Mouse (Mus musculus) thymus, adult 2 months (tissue): ENCODE measurements around the gene Traip. TPM values are rescaled to one million over a fixed set of nuclear protein-coding genes. Genes with fewer than 3 reads are reported as not detected.

Experiments
- DNase-seq: peaks from one replicate; pipeline ENCODE4 v3.0.0; 2021
- H3K27ac ChIP-seq: fragments of 200-500 bp; 2 replicates; pipeline ENCODE4 v1.5.1; 2012; ENCODE audit warnings: low read length, control low read depth; ENCODE audit not compliant: control insufficient read depth, insufficient read depth
- H3K27me3 ChIP-seq: fragments of 200-500 bp; 2 replicates; pipeline ENCODE4 v1.6.1; 2012; ENCODE audit warnings: mild to moderate bottlenecking, low read length, moderate library complexity, mixed read lengths; ENCODE audit not compliant: control insufficient read depth, insufficient read depth
- H3K36me3 ChIP-seq: fragments of 200-500 bp; 2 replicates; pipeline ENCODE4 v1.6.1; 2012; ENCODE audit warnings: mild to moderate bottlenecking, low read length, moderate library complexity; ENCODE audit not compliant: control insufficient read depth, insufficient read depth
- H3K4me1 ChIP-seq: fragments of 200-500 bp; replicated peaks from 2 replicates; pipeline ENCODE4 v1.6.1; 2012; ENCODE audit warnings: low read length; ENCODE audit not compliant: control insufficient read depth, insufficient read depth
- H3K4me3 ChIP-seq: fragments of 200-500 bp; 2 replicates; pipeline ENCODE4 v1.5.1; 2012; ENCODE audit warnings: mild to moderate bottlenecking, low read length, control low read depth, moderate library complexity; ENCODE audit not compliant: control insufficient read depth, insufficient read depth
- CTCF ChIP-seq: fragments of 200-500 bp; IDR thresholded peaks from 2 replicates; pipeline ENCODE4 v1.5.1; 2012; ENCODE audit warnings: mild to moderate bottlenecking, control low read depth, low read length, moderate library complexity, borderline replicate concordance; ENCODE audit not compliant: control insufficient read depth, poor library complexity, insufficient read depth; ENCODE audit errors: extremely low read depth
- POLR2A ChIP-seq: fragments of 200-500 bp; IDR thresholded peaks from 2 replicates; pipeline ENCODE4 v1.6.1; 2012; ENCODE audit warnings: mild to moderate bottlenecking, low read length, control low read depth, moderate library complexity; ENCODE audit not compliant: control insufficient read depth, poor library complexity, insufficient read depth; ENCODE audit errors: extremely low read depth
- WGBS: fragments of 180-500 bp; shearing (Covaris S2); methylation state at CpG from one replicate; pipeline ENCODE4 v1.1.7; 2018; 5-methylcytosine and 5-hydroxymethylcytosine counted together
- polyA plus RNA-seq: library from polyadenylated mRNA; depleted of rRNA; stranded (reverse); fragments of >200 nt; gene quantifications from 2 replicates; pipeline ENCODE4 v1.2.3, GENCODE M21; 2012

The Traip gene
- polyA plus RNA-seq, 1 experiment, result 9.2 TPM

- Histone ChIP-seq H3K27me3 (no peaks in the 10 kb centered on the region), H3K4me3 (peak within 1 kb of the TSS; percentile 65), H3K27ac (peak within 1 kb of the TSS; percentile 84), H3K36me3 (peaks cover 14% of the 10 kb centered on the region), H3K4me1 (peaks cover 30% of the 10 kb centered on the region)
- DNase-seq, result peak; percentile 45
- 20% methylated on average over 12 of the region's 12 CpGs for WGBS
- 0 out of 2 replicates have a peak, but pooled peaks have one; percentile 40 for TF ChIP-seq POLR2A
- TF ChIP-seq CTCF, result no peak
Measured at GRCm38 (mm10) chr9:107975399-107976386, 25.8 kb downstream of the Traip start, which contains the start of gene Uba7. Uba7 (plus strand) TSS chr9:107975505.

GRCm38 (mm10) chr9:107978815-107979214 is 28.9 kb downstream of the Traip start:
- peaks cover 58% of the 10 kb centered on the region for H3K4me1 ChIP-seq
- no peak for TF ChIP-seq CTCF
- TF ChIP-seq POLR2A, result no peak
- DNase-seq, result no peak
- no peak overlapping the region for H3K27ac ChIP-seq
- H3K36me3 ChIP-seq, result peaks cover 14% of the 10 kb centered on the region
- WGBS, result 96% methylated on average over 12 of the region's 12 CpGs
- no peak overlapping the region for H3K4me3 ChIP-seq
- no peaks in the 10 kb centered on the region for H3K27me3 ChIP-seq

GRCm38 (mm10) chr9:107981684-107982605 is 32.0 kb downstream of the Traip start:
- Histone ChIP-seq H3K4me1 (peaks cover 56% of the 10 kb centered on the region), H3K27me3 (no peaks in the 10 kb centered on the region), H3K27ac (peak overlapping the region; percentile 46; the same call in 1 of the 2 replicates), H3K36me3 (peaks cover 14% of the 10 kb centered on the region), H3K4me3 (no peak overlapping the region)
- TF ChIP-seq CTCF (no peak), POLR2A (no peak)
- DNase-seq, result no peak
- WGBS, result 38% methylated on average over 7 of the region's 7 CpGs

- TF ChIP-seq POLR2A (no peak), CTCF (0 out of 2 replicates have a peak, but pooled peaks have one; percentile 12)
- H3K36me3 ChIP-seq, result peaks cover 14% of the 10 kb centered on the region
- DNase-seq, result peak; percentile 69
- H3K27ac ChIP-seq, result peak within 1 kb of the TSS; percentile 47
- no peaks in the 10 kb centered on the region for H3K27me3 ChIP-seq
- no peak within 1 kb of the TSS for H3K4me3 ChIP-seq
- WGBS, result 7% methylated on average over 14 of the region's 14 CpGs
- peaks cover 50% of the 10 kb centered on the region for H3K4me1 ChIP-seq
Measured at GRCm38 (mm10) chr9:107982681-107983346, 32.9 kb downstream of the Traip start, which contains the start of gene Gm20661. Gm20661 (plus strand) TSS chr9:107983058.

GRCm38 (mm10) chr9:107983421-107983890 is 33.5 kb downstream of the Traip start:
- peaks cover 13% of the 10 kb centered on the region for H3K36me3 ChIP-seq
- peak; percentile 49 for DNase-seq
- H3K4me3 ChIP-seq, result no peak overlapping the region
- no peaks in the 10 kb centered on the region for H3K27me3 ChIP-seq
- WGBS, result 9% methylated on average over 4 of the region's 4 CpGs
- TF ChIP-seq POLR2A, result no peak
- no peak for TF ChIP-seq CTCF
- H3K4me1 ChIP-seq, result peaks cover 50% of the 10 kb centered on the region
- H3K27ac ChIP-seq, result peak overlapping the region; percentile 47
